Mouse (Mus musculus): ENCODE data around the gene Tdrd1. TPM values are rescaled to one million over a fixed set of nuclear protein-coding genes. Genes with fewer than 3 reads are reported as not detected.

The Tdrd1 gene
- polyA plus RNA-seq, 1 experiment from 2014 or later, result 0.32 TPM

- Histone ChIP-seq H3K27me3 (no peaks in the 10 kb centered on the region), H3K27ac (no peak overlapping the region), H3K36me3 (replicated peaks) (peaks cover 36% of the 10 kb centered on the region), H3K4me1 (peaks cover 3% of the 10 kb centered on the region; the same call in 1 of the 2 replicates), H3K9ac (no peak overlapping the region), H3K9me3 (no peaks in the 10 kb centered on the region), H3K4me3 (replicated peaks) (no peak overlapping the region), H3K4me2 (no peak overlapping the region)
- WGBS, result 58% methylated on average over 5 of the region's 5 CpGs
- ATAC-seq (ENCODE audit: low FRiP score), result no peak
These were observed 17.2 kb upstream of the Tdrd1 start for GRCm38 (mm10) chr19:56808771-56809170.

- Histone ChIP-seq H3K9me3 (no peaks in the 10 kb centered on the region), H3K4me3 (replicated peaks) (no peak overlapping the region), H3K4me1 (peaks cover 3% of the 10 kb centered on the region; the same call in 1 of the 2 replicates), H3K9ac (no peak overlapping the region), H3K27me3 (no peaks in the 10 kb centered on the region), H3K27ac (no peak overlapping the region), H3K36me3 (replicated peaks) (peaks cover 31% of the 10 kb centered on the region), H3K4me2 (no peak overlapping the region)
- no peak for ATAC-seq (ENCODE audit: low FRiP score)
These were observed 15.3 kb upstream of the Tdrd1 start for GRCm38 (mm10) chr19:56810641-56811146.

GRCm38 (mm10) chr19:56811590-56811989 lies 14.4 kb upstream of the Tdrd1 start:
- no peak overlapping the region for H3K27ac ChIP-seq
- H3K4me2 ChIP-seq, result no peak overlapping the region
- WGBS, result 45% methylated on average over 9 of the region's 9 CpGs
- ATAC-seq (ENCODE audit: low FRiP score), result no peak
- no peaks in the 10 kb centered on the region for H3K9me3 ChIP-seq
- H3K9ac ChIP-seq, result no peak overlapping the region
- no peak overlapping the region for H3K4me3 ChIP-seq (replicated peaks)
- H3K4me1 ChIP-seq, result peaks cover 9% of the 10 kb centered on the region; the same call in 1 of the 2 replicates
- H3K36me3 ChIP-seq (replicated peaks), result peaks cover 26% of the 10 kb centered on the region
- H3K27me3 ChIP-seq, result no peaks in the 10 kb centered on the region

- 92% methylated on average over 4 of the region's 4 CpGs for WGBS
- no peak overlapping the region for H3K4me2 ChIP-seq
- ATAC-seq (ENCODE audit: low FRiP score), result no peak
- no peaks in the 10 kb centered on the region for H3K9me3 ChIP-seq
- H3K4me3 ChIP-seq (replicated peaks), result no peak overlapping the region
- peaks cover 12% of the 10 kb centered on the region; the same call in 1 of the 2 replicates for H3K36me3 ChIP-seq (replicated peaks)
- peaks cover 20% of the 10 kb centered on the region for H3K4me1 ChIP-seq
- no peak overlapping the region for H3K9ac ChIP-seq
- no peaks in the 10 kb centered on the region for H3K27me3 ChIP-seq
- H3K27ac ChIP-seq, result no peak overlapping the region
These were observed 12.6 kb upstream of the Tdrd1 start for GRCm38 (mm10) chr19:56813360-56813759.

- Histone ChIP-seq H3K36me3 (replicated peaks) (peaks cover under 1% of the 10 kb centered on the region; the same call in 1 of the 2 replicates), H3K27ac (no peak overlapping the region), H3K9me3 (no peaks in the 10 kb centered on the region), H3K4me2 (no peak overlapping the region), H3K9ac (no peak overlapping the region), H3K4me1 (peaks cover 31% of the 10 kb centered on the region), H3K27me3 (no peaks in the 10 kb centered on the region), H3K4me3 (replicated peaks) (no peak overlapping the region)
- ATAC-seq (ENCODE audit: low FRiP score), result no peak
- WGBS, result 72% methylated on average over 14 of the region's 14 CpGs
These were observed 8.0 kb upstream of the Tdrd1 start for GRCm38 (mm10) chr19:56817851-56818526.

- ATAC-seq (ENCODE audit: low FRiP score), result no peak
- WGBS, result 5% methylated on average over 22 of the region's 22 CpGs
These were observed 4.8 kb upstream of the Tdrd1 start for GRCm38 (mm10) chr19:56821040-56821797.

DNA sequence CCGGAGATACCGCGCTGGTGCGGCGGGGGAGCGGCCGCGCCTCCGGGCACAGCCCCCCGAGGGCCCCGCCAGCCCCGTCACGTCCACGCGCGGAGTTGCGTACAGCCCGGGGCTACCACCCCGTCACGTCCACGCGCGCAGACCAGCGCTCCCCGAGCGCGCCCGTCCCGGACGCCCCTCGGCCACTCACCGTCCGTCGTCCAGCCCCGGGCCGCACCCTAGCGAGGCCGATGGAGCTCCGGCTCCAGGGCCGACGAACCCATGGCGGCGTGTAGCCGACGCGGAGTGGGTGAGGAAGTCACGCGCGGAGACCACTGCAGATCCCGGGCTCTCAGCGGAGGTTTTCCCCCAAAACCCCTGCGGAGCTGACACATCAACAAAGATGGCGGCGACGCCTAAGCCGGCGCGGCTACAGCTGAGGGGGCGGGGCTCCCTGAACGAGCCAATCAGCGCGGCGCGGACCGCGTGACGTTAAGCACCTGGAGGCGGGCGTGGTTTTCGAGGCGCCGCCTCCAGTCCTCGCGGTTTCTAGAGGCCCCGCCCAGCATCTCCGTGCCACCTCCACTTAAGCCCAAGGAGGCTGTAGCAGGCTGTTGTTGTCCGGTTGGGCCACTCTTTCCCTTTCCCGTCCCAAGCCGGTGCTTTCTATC lies 4.1 kb upstream of the Tdrd1 start, which contains the start of gene Ccdc186:
Gene Ccdc186, minus strand, starts transcription at position 393 of the 650 bp plus-strand sequence.
- Histone ChIP-seq H3K4me1 (peaks cover 24% of the 10 kb centered on the region), H3K4me2 (peak within 1 kb of the TSS; percentile 84), H3K9ac (peak within 1 kb of the TSS; percentile 89), H3K36me3 (replicated peaks) (no peaks in the 10 kb centered on the region), H3K27ac (peak within 1 kb of the TSS; percentile 86), H3K9me3 (no peaks in the 10 kb centered on the region), H3K27me3 (peaks cover 11% of the 10 kb centered on the region), H3K4me3 (replicated peaks) (peak within 1 kb of the TSS; percentile 98)
- WGBS, result under 1% methylated on average over 79 of the region's 79 CpGs
- peak; percentile 98 for ATAC-seq (ENCODE audit: low FRiP score)

More at GRCm38 (mm10) chr19:56821040-56821797, 4.8 kb upstream of the Tdrd1 start:
- Histone ChIP-seq H3K4me3 (replicated peaks) (peak overlapping the region; percentile 98), H3K9me3 (no peaks in the 10 kb centered on the region), H3K36me3 (replicated peaks) (no peaks in the 10 kb centered on the region), H3K27ac (peak overlapping the region; percentile 86; the same call in 1 of the 2 replicates), H3K27me3 (peaks cover 7% of the 10 kb centered on the region), H3K9ac (peak overlapping the region; percentile 89), H3K4me1 (peaks cover 28% of the 10 kb centered on the region), H3K4me2 (peak overlapping the region; percentile 84)

GRCm38 (mm10) chr19:56822448-56822836 lies 3.6 kb upstream of the Tdrd1 start:
- Histone ChIP-seq H3K4me3 (replicated peaks) (peak overlapping the region; percentile 98), H3K36me3 (replicated peaks) (no peaks in the 10 kb centered on the region), H3K27ac (no peak overlapping the region), H3K4me2 (peak overlapping the region; percentile 63), H3K4me1 (peaks cover 21% of the 10 kb centered on the region), H3K9me3 (no peaks in the 10 kb centered on the region), H3K9ac (peak overlapping the region; percentile 38), H3K27me3 (peaks cover 11% of the 10 kb centered on the region)
- 23% methylated on average over 10 of the region's 10 CpGs for WGBS
- peak; percentile 46 for ATAC-seq (ENCODE audit: low FRiP score)

DNA sequence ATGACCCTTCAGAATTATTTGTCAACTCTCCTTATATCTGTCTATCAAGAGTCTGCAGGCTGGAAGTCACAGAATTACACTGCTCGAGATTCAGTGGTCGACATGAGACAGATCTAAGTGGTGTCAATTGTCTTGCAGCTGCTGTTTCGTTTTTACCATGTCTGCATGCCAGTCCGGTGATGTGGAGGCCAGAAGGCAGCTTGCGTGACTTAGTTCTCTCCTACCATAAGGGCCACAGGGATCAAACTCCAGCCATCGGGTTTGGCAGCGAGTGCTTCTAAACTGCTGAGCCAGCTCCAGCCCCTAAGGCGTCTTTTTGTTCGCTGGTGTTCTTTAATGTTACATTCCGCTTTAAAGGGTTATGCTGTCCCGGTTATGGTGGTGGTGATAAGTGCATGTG lies 2.3 kb downstream of the Tdrd1 start:
- Histone ChIP-seq H3K27me3 (peaks cover 11% of the 10 kb centered on the region), H3K4me2 (no peak overlapping the region), H3K27ac (no peak overlapping the region), H3K36me3 (replicated peaks) (no peaks in the 10 kb centered on the region), H3K4me1 (no peaks in the 10 kb centered on the region), H3K4me3 (replicated peaks) (no peak overlapping the region), H3K9me3 (no peaks in the 10 kb centered on the region), H3K9ac (no peak overlapping the region)
- WGBS, result 87% methylated on average over 11 of the region's 11 CpGs
- no peak for ATAC-seq (ENCODE audit: low FRiP score)

- no peak for ATAC-seq (ENCODE audit: low FRiP score)
- Histone ChIP-seq H3K4me2 (no peak overlapping the region), H3K4me1 (no peaks in the 10 kb centered on the region), H3K9me3 (no peaks in the 10 kb centered on the region), H3K27me3 (peaks cover 8% of the 10 kb centered on the region; the same call in 1 of the 2 replicates), H3K27ac (no peak overlapping the region), H3K4me3 (replicated peaks) (no peak overlapping the region), H3K36me3 (replicated peaks) (no peaks in the 10 kb centered on the region), H3K9ac (no peak overlapping the region)
- WGBS, result 89% methylated on average over 9 of the region's 9 CpGs
These were observed 3.3 kb downstream of the Tdrd1 start for GRCm38 (mm10) chr19:56829267-56829666.

DNA sequence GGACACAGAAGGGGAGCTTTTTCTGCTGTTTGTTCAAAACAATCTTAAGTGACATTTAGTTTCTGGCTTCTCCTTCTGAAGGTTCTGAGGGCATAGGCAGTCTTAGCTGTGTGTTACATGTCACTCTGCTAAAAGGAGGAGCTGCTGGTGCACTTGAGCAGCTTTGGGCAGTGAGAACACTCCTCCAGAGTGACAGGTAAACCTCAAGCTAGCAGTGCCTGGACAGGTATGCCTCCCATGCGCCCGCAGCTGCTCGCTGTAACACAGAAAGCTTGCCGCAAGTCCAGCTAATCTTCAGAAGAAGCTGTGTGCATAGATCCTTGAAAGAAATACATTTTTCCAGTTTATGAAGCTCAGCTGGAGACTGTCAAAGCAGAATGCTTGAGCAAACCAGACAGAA lies 4.2 kb downstream of the Tdrd1 start:
- Histone ChIP-seq H3K4me3 (replicated peaks) (no peak overlapping the region), H3K9ac (no peak overlapping the region), H3K4me2 (no peak overlapping the region), H3K4me1 (peaks cover 3% of the 10 kb centered on the region; the same call in 1 of the 2 replicates), H3K9me3 (no peaks in the 10 kb centered on the region), H3K27ac (no peak overlapping the region), H3K36me3 (replicated peaks) (no peaks in the 10 kb centered on the region), H3K27me3 (peaks cover 7% of the 10 kb centered on the region; the same call in 1 of the 2 replicates)
- ATAC-seq (ENCODE audit: low FRiP score), result no peak
- whole genome bisulfite sequencing, result 90% methylated on average over 4 of the region's 4 CpGs

DNA sequence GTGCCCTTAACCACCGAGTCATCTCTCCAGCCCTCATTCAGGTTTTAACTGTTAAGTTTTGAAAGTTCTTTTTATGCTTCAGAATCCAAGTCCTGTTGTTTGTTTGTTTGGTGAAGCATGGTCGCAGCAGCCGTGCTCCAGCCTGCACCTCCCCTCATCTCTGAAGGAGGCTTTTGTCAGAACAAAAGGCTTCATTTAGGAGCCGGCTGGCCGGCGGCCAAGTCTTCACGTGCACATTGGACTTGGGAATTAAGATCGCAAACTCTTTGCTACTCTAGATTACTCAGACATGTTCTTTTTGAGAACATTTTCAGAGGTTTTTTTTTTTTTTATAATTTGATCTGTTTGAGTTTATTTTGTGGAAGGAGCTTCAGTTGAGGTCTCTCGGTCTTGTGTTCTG lies 9.3 kb downstream of the Tdrd1 start:
- H3K27ac ChIP-seq, result peak overlapping the region; percentile 42; the same call in 1 of the 2 replicates
- WGBS, result 31% methylated on average over 9 of the region's 9 CpGs
- H3K9me3 ChIP-seq, result no peaks in the 10 kb centered on the region
- H3K36me3 ChIP-seq (replicated peaks), result no peaks in the 10 kb centered on the region
- H3K9ac ChIP-seq, result no peak overlapping the region
- H3K4me3 ChIP-seq (replicated peaks), result no peak overlapping the region
- H3K4me2 ChIP-seq, result no peak overlapping the region
- ATAC-seq (ENCODE audit: low FRiP score), result peak; percentile 30; the same call in 1 of the 2 replicates
- H3K4me1 ChIP-seq, result peaks cover 6% of the 10 kb centered on the region; the same call in 1 of the 2 replicates
- H3K27me3 ChIP-seq, result no peaks in the 10 kb centered on the region
